Mouse (Mus musculus): ENCODE results near the gene Cers5. TPM values are rescaled to one million over a fixed set of nuclear protein-coding genes. Genes with fewer than 3 reads are reported as not detected.
"Not testable (repeated sequence)": the region's sequence is repeated elsewhere in the genome, so short reads cannot be mapped to it uniquely, and the experiment has no call there.

The Cers5 gene
- polyA plus RNA-seq (2015; fragmentation: Nextera tagmentation; extraction: Ambion mirVana), result 51.6 and 54.7 TPM in 2 replicates

DNA sequence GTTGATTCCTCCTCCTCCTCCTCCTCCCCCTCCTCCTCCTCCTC is at the start of gene Cers5:
Gene Cers5 (minus strand): TSS at position 5 of the 44 bp plus-strand sequence.
- ATAC-seq (ENCODE audit: extremely low read depth, insufficient number of reproducible peaks, low FRiP score, low TSS enrichment); H3K27me3 ChIP-seq (replicated peaks); H3K9me3 ChIP-seq; H3K36me3 ChIP-seq: not testable (repeated sequence)
- Histone ChIP-seq H3K4me2 (peak within 1 kb of the TSS; percentile 90), H3K27ac (replicated peaks) (peak within 1 kb of the TSS; percentile 87), H3K4me1 (peaks cover 20% of the 10 kb centered on the region), H3K9ac (peak within 1 kb of the TSS; percentile 92), H3K4me3 (peak within 1 kb of the TSS; percentile 80)

- no peaks in the 10 kb centered on the region for H3K9me3 ChIP-seq
- 8% methylated on average over 14 of the region's 14 CpGs for WGBS
- peaks cover 44% of the 10 kb centered on the region for H3K4me1 ChIP-seq
- no peak for ATAC-seq (ENCODE audit: extremely low read depth, insufficient number of reproducible peaks, low FRiP score, low TSS enrichment)
- peak overlapping the region; percentile 86 for H3K9ac ChIP-seq
- H3K27me3 ChIP-seq (replicated peaks), result no peaks in the 10 kb centered on the region
- peaks cover 20% of the 10 kb centered on the region for H3K36me3 ChIP-seq
- H3K4me2 ChIP-seq, result peak overlapping the region; percentile 77
- peak overlapping the region; percentile 57 for H3K4me3 ChIP-seq
- peak overlapping the region; percentile 96 for H3K27ac ChIP-seq (replicated peaks)
Observed at GRCm38 (mm10) chr15:99819621-99820279, 47.1 kb upstream of the Cers5 start.

GRCm38 (mm10) chr15:99819109-99819440 is 46.4 kb upstream of the Cers5 start:
- H3K27me3 ChIP-seq (replicated peaks), result no peaks in the 10 kb centered on the region
- peaks cover 23% of the 10 kb centered on the region for H3K36me3 ChIP-seq
- H3K4me1 ChIP-seq, result peaks cover 44% of the 10 kb centered on the region
- H3K9ac ChIP-seq, result peak overlapping the region; percentile 86
- WGBS, result 9% methylated on average over 6 of the region's 6 CpGs
- peak overlapping the region; percentile 77 for H3K4me2 ChIP-seq
- no peak for ATAC-seq (ENCODE audit: extremely low read depth, insufficient number of reproducible peaks, low FRiP score, low TSS enrichment)
- H3K4me3 ChIP-seq, result peak overlapping the region; percentile 57
- H3K27ac ChIP-seq (replicated peaks), result peak overlapping the region; percentile 96
- no peaks in the 10 kb centered on the region for H3K9me3 ChIP-seq

GRCm38 (mm10) chr15:99818321-99819108 is 45.8 kb upstream of the Cers5 start:
- H3K4me1 ChIP-seq, result peaks cover 40% of the 10 kb centered on the region
- H3K27me3 ChIP-seq (replicated peaks), result no peaks in the 10 kb centered on the region
- peak overlapping the region; percentile 77 for H3K4me2 ChIP-seq
- H3K4me3 ChIP-seq, result peak overlapping the region; percentile 57
- no peaks in the 10 kb centered on the region for H3K9me3 ChIP-seq
- H3K36me3 ChIP-seq, result peaks cover 25% of the 10 kb centered on the region
- WGBS, result 13% methylated on average over 13 of the region's 13 CpGs
- ATAC-seq (ENCODE audit: extremely low read depth, insufficient number of reproducible peaks, low FRiP score, low TSS enrichment), result no peak
- peak overlapping the region; percentile 96 for H3K27ac ChIP-seq (replicated peaks)
- peak overlapping the region; percentile 86 for H3K9ac ChIP-seq

- Histone ChIP-seq H3K27ac (replicated peaks) (peak overlapping the region; percentile 96), H3K27me3 (replicated peaks) (no peaks in the 10 kb centered on the region), H3K9me3 (no peaks in the 10 kb centered on the region), H3K9ac (peak overlapping the region; percentile 86), H3K36me3 (peaks cover 27% of the 10 kb centered on the region), H3K4me1 (peaks cover 35% of the 10 kb centered on the region), H3K4me2 (peak overlapping the region; percentile 77), H3K4me3 (peak overlapping the region; percentile 57)
- ATAC-seq (ENCODE audit: extremely low read depth, insufficient number of reproducible peaks, low FRiP score, low TSS enrichment), result no peak
- 29% methylated on average over 8 of the region's 8 CpGs for WGBS
Observed at GRCm38 (mm10) chr15:99817343-99818235, 44.9 kb upstream of the Cers5 start.

DNA sequence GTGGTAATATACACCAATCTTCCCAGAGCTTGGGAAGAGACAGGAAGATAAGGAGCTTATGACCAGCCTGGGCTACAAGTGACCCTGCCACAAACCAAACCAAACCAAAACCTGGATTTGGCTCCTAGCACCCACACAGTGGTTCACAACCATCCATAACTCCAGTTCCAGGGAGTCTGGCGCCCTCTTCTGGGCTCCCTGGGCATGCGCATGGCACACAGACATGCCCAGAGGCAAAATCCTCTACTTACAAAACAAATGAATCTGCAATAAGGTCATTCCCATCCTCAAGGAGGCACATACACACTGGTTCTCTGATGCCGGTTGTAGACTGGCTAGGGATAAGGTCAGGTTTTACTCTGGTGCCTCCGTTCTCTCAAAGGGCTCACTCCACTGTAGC is 43.3 kb upstream of the Cers5 start:
- H3K27me3 ChIP-seq (replicated peaks), result no peaks in the 10 kb centered on the region
- no peaks in the 10 kb centered on the region for H3K9me3 ChIP-seq
- WGBS, result 88% methylated on average over 4 of the region's 4 CpGs
- no peak overlapping the region for H3K4me2 ChIP-seq
- ATAC-seq (ENCODE audit: extremely low read depth, insufficient number of reproducible peaks, low FRiP score, low TSS enrichment), result no peak
- H3K4me1 ChIP-seq, result peaks cover 37% of the 10 kb centered on the region
- no peak overlapping the region for H3K27ac ChIP-seq (replicated peaks)
- peaks cover 27% of the 10 kb centered on the region for H3K36me3 ChIP-seq
- H3K4me3 ChIP-seq, result no peak overlapping the region
- no peak overlapping the region for H3K9ac ChIP-seq

GRCm38 (mm10) chr15:99814554-99815260 is 42.0 kb upstream of the Cers5 start:
- peaks cover 27% of the 10 kb centered on the region for H3K4me1 ChIP-seq
- no peaks in the 10 kb centered on the region for H3K27me3 ChIP-seq (replicated peaks)
- H3K27ac ChIP-seq (replicated peaks), result no peak overlapping the region
- no peaks in the 10 kb centered on the region for H3K9me3 ChIP-seq
- no peak for ATAC-seq (ENCODE audit: extremely low read depth, insufficient number of reproducible peaks, low FRiP score, low TSS enrichment)
- 86% methylated on average over 24 of the region's 24 CpGs for WGBS
- no peak overlapping the region for H3K9ac ChIP-seq
- H3K4me2 ChIP-seq, result no peak overlapping the region
- H3K36me3 ChIP-seq, result peaks cover 30% of the 10 kb centered on the region
- no peak overlapping the region for H3K4me3 ChIP-seq

DNA sequence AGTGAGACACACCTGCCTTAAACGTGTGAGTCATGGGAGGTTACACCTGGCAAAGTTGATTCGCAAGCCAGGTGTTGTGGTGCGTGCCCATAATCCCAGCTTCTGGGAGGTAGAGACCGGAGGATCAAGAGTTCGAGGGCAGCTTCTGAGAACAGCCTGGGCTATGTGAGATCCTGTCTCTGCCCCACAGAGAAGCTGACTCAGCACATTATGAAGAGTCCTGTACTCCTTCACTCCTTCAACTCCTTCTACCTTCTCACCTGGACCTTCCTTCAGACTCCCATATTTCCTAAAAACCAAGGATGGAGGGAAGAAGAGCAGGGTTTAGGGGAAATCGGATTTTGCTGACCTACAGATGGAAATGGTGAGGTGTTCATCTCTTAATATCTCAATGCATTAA is 41.0 kb upstream of the Cers5 start:
- peaks cover 21% of the 10 kb centered on the region for H3K4me1 ChIP-seq
- H3K36me3 ChIP-seq, result peaks cover 31% of the 10 kb centered on the region
- no peak for ATAC-seq (ENCODE audit: extremely low read depth, insufficient number of reproducible peaks, low FRiP score, low TSS enrichment)
- H3K4me3 ChIP-seq, result no peak overlapping the region
- H3K9me3 ChIP-seq, result no peaks in the 10 kb centered on the region
- WGBS, result 89% methylated on average over 6 of the region's 6 CpGs
- no peaks in the 10 kb centered on the region for H3K27me3 ChIP-seq (replicated peaks)
- no peak overlapping the region for H3K4me2 ChIP-seq
- H3K9ac ChIP-seq, result no peak overlapping the region
- H3K27ac ChIP-seq (replicated peaks), result no peak overlapping the region

GRCm38 (mm10) chr15:99812097-99812496 is 39.4 kb upstream of the Cers5 start:
- Histone ChIP-seq H3K27ac (replicated peaks) (no peak overlapping the region), H3K9ac (no peak overlapping the region), H3K27me3 (replicated peaks) (no peaks in the 10 kb centered on the region), H3K9me3 (no peaks in the 10 kb centered on the region), H3K36me3 (peaks cover 35% of the 10 kb centered on the region), H3K4me3 (no peak overlapping the region), H3K4me1 (peaks cover 23% of the 10 kb centered on the region), H3K4me2 (no peak overlapping the region)
- ATAC-seq (ENCODE audit: extremely low read depth, insufficient number of reproducible peaks, low FRiP score, low TSS enrichment), result no peak
- WGBS, result 55% methylated on average over 7 of the region's 7 CpGs

DNA sequence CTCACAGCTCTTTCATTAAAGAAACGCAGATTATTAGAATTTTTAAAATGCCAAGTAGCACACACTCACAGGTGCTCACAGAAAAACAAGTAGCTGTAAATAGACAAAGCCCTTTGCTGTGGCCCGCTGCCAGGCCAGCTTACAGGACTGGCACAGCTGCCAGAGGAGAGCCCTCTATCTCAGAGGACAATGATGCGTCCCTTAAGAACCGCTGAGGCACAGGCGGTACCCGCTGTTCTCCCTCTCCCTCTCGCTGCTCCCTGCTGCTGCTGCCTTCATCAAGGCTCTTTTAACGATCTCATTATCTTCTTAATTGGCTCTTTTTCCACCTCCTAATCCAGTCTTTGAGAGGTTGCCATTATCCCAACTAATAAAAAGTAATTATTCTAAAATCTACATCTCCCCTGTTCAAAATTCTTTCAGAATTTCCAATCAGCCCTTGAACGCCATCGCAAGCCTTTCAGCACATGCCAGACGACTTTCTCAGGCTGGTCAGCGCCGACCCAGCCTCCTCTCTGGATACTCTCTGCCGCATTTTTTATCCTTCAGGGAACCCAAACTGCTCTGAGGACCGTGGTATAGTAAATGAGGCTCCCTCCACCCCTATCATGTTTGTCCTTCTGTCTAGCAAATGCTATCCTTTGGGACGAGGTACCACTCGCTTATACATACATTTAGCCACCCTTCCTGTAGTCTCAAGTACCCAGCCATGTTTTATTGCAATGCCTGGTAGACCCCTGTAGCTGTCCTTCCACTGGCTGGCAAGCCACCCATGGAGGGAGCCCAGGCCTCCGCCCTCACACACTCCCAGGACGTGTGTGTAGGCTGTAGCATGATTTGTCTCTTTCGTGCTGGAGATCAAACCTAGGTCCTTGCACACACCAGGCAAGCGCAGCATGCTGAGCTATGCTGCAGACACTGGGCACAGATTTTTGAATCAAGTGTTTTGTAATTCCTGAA is 35.4 kb upstream of the Cers5 start:
- H3K27me3 ChIP-seq (replicated peaks), result no peaks in the 10 kb centered on the region
- peaks cover 40% of the 10 kb centered on the region for H3K36me3 ChIP-seq
- no peaks in the 10 kb centered on the region for H3K9me3 ChIP-seq
- H3K4me1 ChIP-seq, result peaks cover 28% of the 10 kb centered on the region
- no peak overlapping the region for H3K4me3 ChIP-seq
- ATAC-seq (ENCODE audit: extremely low read depth, insufficient number of reproducible peaks, low FRiP score, low TSS enrichment), result no peak
- 50% methylated on average over 21 of the region's 21 CpGs for WGBS
- peak overlapping the region; percentile 28 for H3K4me2 ChIP-seq
- H3K27ac ChIP-seq (replicated peaks), result no peak overlapping the region
- peak overlapping the region; percentile 28 for H3K9ac ChIP-seq
